Mouse (Mus musculus) heart, adult 2 months (tissue): ENCODE results near the gene Ribc2. TPM values are rescaled to one million over a fixed set of nuclear protein-coding genes. Genes with fewer than 3 reads are reported as not detected.

ENCODE experiments used
- DNase-seq, 2 experiments: peaks; one replicate each; pipeline ENCODE4 v3.0.0; 2021
- H3K27ac ChIP-seq: fragments of 200-600 bp; 2 replicates; pipeline ENCODE4 v1.8.1; 2022
- H3K27me3 ChIP-seq: fragments of 200-500 bp; 2 replicates; pipeline ENCODE4 v1.6.1; 2012; ENCODE audit warnings: mild to moderate bottlenecking, low read length, inconsistent platforms, mixed read lengths; ENCODE audit not compliant: control insufficient read depth, insufficient read depth
- H3K36me3 ChIP-seq: fragments of 200-500 bp; 2 replicates; pipeline ENCODE4 v1.6.1; 2012; ENCODE audit warnings: low read length, inconsistent platforms; ENCODE audit not compliant: control insufficient read depth, insufficient read depth
- H3K4me1 ChIP-seq: fragments of 200-500 bp; 2 replicates; pipeline ENCODE4 v1.6.1; 2011; ENCODE audit warnings: low read length; ENCODE audit not compliant: control insufficient read depth, insufficient read depth
- H3K4me3 ChIP-seq: fragments of 200-600 bp; 2 replicates; pipeline ENCODE4 v1.8.1; 2022
- H3K79me2 ChIP-seq: fragments of 200-500 bp; replicated peaks from 2 replicates; pipeline ENCODE4 v1.6.1; 2012; ENCODE audit warnings: mild to moderate bottlenecking, inconsistent platforms, low read length, moderate library complexity, mixed read lengths; ENCODE audit not compliant: control insufficient read depth, insufficient read depth
- H3K9ac ChIP-seq: fragments of 200-500 bp; 2 replicates; pipeline ENCODE4 v1.6.1; 2012; ENCODE audit warnings: low read depth, mild to moderate bottlenecking, control low read depth, inconsistent platforms, low read length, mixed read lengths
- CTCF ChIP-seq: fragments of 200-600 bp; IDR thresholded peaks from 2 replicates; pipeline ENCODE4 v1.8.1; 2022; ENCODE audit warnings: antibody characterized with exemption, mild to moderate bottlenecking, moderate library complexity
- EP300 ChIP-seq: fragments of 200-500 bp; IDR thresholded peaks from 2 replicates; pipeline ENCODE4 v1.6.1; 2011; ENCODE audit warnings: low read depth, low read length, control low read depth; ENCODE audit not compliant: insufficient read depth
- POLR2A ChIP-seq: fragments of 200-500 bp; IDR thresholded peaks from 2 replicates; pipeline ENCODE4 v1.6.1; 2011; ENCODE audit warnings: mild to moderate bottlenecking, low read depth, low read length, control low read depth; ENCODE audit not compliant: insufficient read depth
- WGBS: fragments of 180-500 bp; shearing (Covaris S2); methylation state at CpG from one replicate; pipeline ENCODE4 v1.1.7; 2018; 5-methylcytosine and 5-hydroxymethylcytosine counted together
- intact Hi-C: fragments of 180-260 bp; cut with DNase I; formaldehyde crosslinking; loops from one replicate; pipeline ENCODE4 v1.15.1; 2025
- polyA plus RNA-seq: library from polyadenylated mRNA; depleted of rRNA; stranded (reverse); fragments of >200 nt; gene quantifications from 2 replicates; pipeline ENCODE4 v1.2.3, GENCODE M21; 2012
- total RNA-seq, 2 experiments: library from RNA; stranded (reverse); gene quantifications; 2 replicates each; pipeline ENCODE4 v1.2.3; 2021

The Ribc2 gene
- total and polyA plus RNA-seq, 3 experiments = 0.14 TPM; not detected in 2

GRCm38 (mm10) chr15:85156198-85156597 lies 24.3 kb downstream of the Ribc2 start:
- Histone ChIP-seq H3K36me3 (no peaks in the 10 kb centered on the region), H3K4me3 (no peak overlapping the region), H3K27me3 (no peaks in the 10 kb centered on the region; the same call in 1 of the 2 replicates), H3K9ac (no peak overlapping the region), H3K4me1 (peaks cover 11% of the 10 kb centered on the region), H3K79me2 (no peaks in the 10 kb centered on the region), H3K27ac (peak overlapping the region; percentile 64)
- intact Hi-C loops = no loop called here
- DNase-seq = peak in 1 of 2 experiments; percentile 27
- 25% methylated on average over 4 of the region's 4 CpGs for WGBS
- TF ChIP-seq POLR2A (no peak), EP300 (peak; percentile 61; the same call in 1 of the 2 replicates)

- no peaks in the 10 kb centered on the region for H3K79me2 ChIP-seq
- H3K27ac ChIP-seq = no peak overlapping the region
- no peaks in the 10 kb centered on the region; the same call in 1 of the 2 replicates for H3K4me1 ChIP-seq
- intact Hi-C loops = no loop called here
- no peaks in the 10 kb centered on the region for H3K36me3 ChIP-seq
- no peak overlapping the region for H3K4me3 ChIP-seq
- TF ChIP-seq EP300 = no peak
- no peak for DNase-seq
- no peaks in the 10 kb centered on the region for H3K27me3 ChIP-seq
- no peak overlapping the region for H3K9ac ChIP-seq
These were observed 29.5 kb downstream of the Ribc2 start for GRCm38 (mm10) chr15:85161416-85161815.

GRCm38 (mm10) chr15:85162693-85163663 lies 31.1 kb downstream of the Ribc2 start:
- DNase-seq = peak; percentile 71 to 80
- Histone ChIP-seq H3K9ac (no peak overlapping the region), H3K4me3 (no peak overlapping the region), H3K36me3 (no peaks in the 10 kb centered on the region), H3K4me1 (no peaks in the 10 kb centered on the region), H3K27ac (peak overlapping the region; percentile 59), H3K79me2 (no peaks in the 10 kb centered on the region), H3K27me3 (no peaks in the 10 kb centered on the region)
- TF ChIP-seq EP300 = 0 out of 2 replicates have a peak, but pooled peaks have one; percentile 16
- TF ChIP-seq POLR2A = no peak
- WGBS = 43% methylated on average over 21 of the region's 21 CpGs
- intact Hi-C loops = no loop called here

- Histone ChIP-seq H3K79me2 (no peaks in the 10 kb centered on the region), H3K27me3 (no peaks in the 10 kb centered on the region), H3K4me3 (no peak overlapping the region), H3K4me1 (no peaks in the 10 kb centered on the region), H3K27ac (no peak overlapping the region; the same call in 1 of the 2 replicates), H3K9ac (no peak overlapping the region), H3K36me3 (no peaks in the 10 kb centered on the region)
- no peak for DNase-seq
- intact Hi-C loops = no loop called here
- TF ChIP-seq EP300 = no peak
- TF ChIP-seq POLR2A = no peak
- no peak for TF ChIP-seq CTCF
- 65% methylated on average over 11 of the region's 11 CpGs for WGBS
These were observed 34.6 kb downstream of the Ribc2 start for GRCm38 (mm10) chr15:85166433-85166933.

- DNase-seq = no peak
- no peaks in the 10 kb centered on the region for H3K79me2 ChIP-seq
- no peak overlapping the region; the same call in 1 of the 2 replicates for H3K27ac ChIP-seq
- WGBS = 69% methylated on average over 12 of the region's 12 CpGs
- no peaks in the 10 kb centered on the region for H3K36me3 ChIP-seq
- intact Hi-C loops = no loop called here
- no peak overlapping the region for H3K4me3 ChIP-seq
- no peaks in the 10 kb centered on the region for H3K4me1 ChIP-seq
- no peaks in the 10 kb centered on the region for H3K27me3 ChIP-seq
- TF ChIP-seq CTCF (no peak), EP300 (no peak), POLR2A (no peak)
- no peak overlapping the region for H3K9ac ChIP-seq
These were observed 35.3 kb downstream of the Ribc2 start for GRCm38 (mm10) chr15:85167086-85167679.
